Mouse (Mus musculus) stomach, embryonic 16.5 days (tissue): ENCODE data around the gene Zgpat. TPM values are rescaled to one million over a fixed set of nuclear protein-coding genes. Genes with fewer than 3 reads are reported as not detected.

Experiments used
- ATAC-seq: fragments of 200-750 bp; cut with Nextera tagmentation; 2 replicates; pipeline ENCODE4 v1.8.0; 2017; ENCODE audit warnings: moderate number of reproducible peaks, moderate TSS enrichment; ENCODE audit not compliant: insufficient read depth, low FRiP score
- H3K27ac ChIP-seq: fragments of 300-500 bp; sonication (generic); 2 replicates; pipeline ENCODE4 v1.5.1; 2014; ENCODE audit warnings: low read length
- H3K27me3 ChIP-seq: fragments of 300-500 bp; sonication (generic); 2 replicates; pipeline ENCODE4 v1.6.1; 2014; ENCODE audit warnings: low read length, control low read depth, mixed read lengths; ENCODE audit not compliant: control insufficient read depth, insufficient read depth
- H3K36me3 ChIP-seq: fragments of 300-500 bp; sonication (generic); 2 replicates; pipeline ENCODE4 v1.6.1; 2014; ENCODE audit warnings: low read length; ENCODE audit not compliant: control insufficient read depth, insufficient read depth
- H3K4me1 ChIP-seq: fragments of 300-500 bp; sonication (generic); 2 replicates; pipeline ENCODE4 v1.6.1; 2014; ENCODE audit warnings: low read length, control low read depth, mixed read lengths; ENCODE audit not compliant: control insufficient read depth, insufficient read depth
- H3K4me2 ChIP-seq: fragments of 300-500 bp; sonication (generic); 2 replicates; pipeline ENCODE4 v1.6.1; 2014; ENCODE audit warnings: low read depth, low read length, mixed read lengths
- H3K4me3 ChIP-seq: fragments of 300-500 bp; sonication (generic); replicated peaks from 2 replicates; pipeline ENCODE4 v1.5.1; 2014; ENCODE audit warnings: mild to moderate bottlenecking, low read length
- H3K9ac ChIP-seq: fragments of 300-500 bp; sonication (generic); 2 replicates; pipeline ENCODE4 v1.6.1; 2014; ENCODE audit warnings: low read length
- H3K9me3 ChIP-seq: fragments of 300-500 bp; sonication (generic); replicated peaks from 2 replicates; pipeline ENCODE4 v1.6.1; 2016; ENCODE audit warnings: low read length, control low read depth; ENCODE audit not compliant: control insufficient read depth
- WGBS: fragments of 180-500 bp; shearing (Covaris S2); extraction: QIAGEN DNeasy Blood & Tissue Kit; methylation state at CpG from one replicate; pipeline ENCODE4 v1.1.7; 2014; 5-methylcytosine and 5-hydroxymethylcytosine counted together
- polyA plus RNA-seq: library from polyadenylated mRNA; unstranded; fragments of >200 nt; fragmentation: Nextera tagmentation; extraction: Ambion mirVana; gene quantifications from 2 replicates; pipeline ENCODE4 v1.2.1, GENCODE M21; 2015

Gene Zgpat
- polyA plus RNA-seq, 1 experiment from 2014 or later = 35.6 TPM

GRCm38 (mm10) chr2:181391541-181391940, 26.8 kb downstream of the Zgpat start:
- Histone ChIP-seq H3K4me2 (no peak overlapping the region), H3K27ac (no peak overlapping the region), H3K4me1 (no peaks in the 10 kb centered on the region), H3K9ac (no peak overlapping the region; the same call in 1 of the 2 replicates), H3K27me3 (no peaks in the 10 kb centered on the region), H3K4me3 (no peak overlapping the region), H3K36me3 (no peaks in the 10 kb centered on the region), H3K9me3 (no peaks in the 10 kb centered on the region)
- ATAC-seq = no peak
- 65% methylated on average over 2 of the region's 2 CpGs for WGBS

DNA sequence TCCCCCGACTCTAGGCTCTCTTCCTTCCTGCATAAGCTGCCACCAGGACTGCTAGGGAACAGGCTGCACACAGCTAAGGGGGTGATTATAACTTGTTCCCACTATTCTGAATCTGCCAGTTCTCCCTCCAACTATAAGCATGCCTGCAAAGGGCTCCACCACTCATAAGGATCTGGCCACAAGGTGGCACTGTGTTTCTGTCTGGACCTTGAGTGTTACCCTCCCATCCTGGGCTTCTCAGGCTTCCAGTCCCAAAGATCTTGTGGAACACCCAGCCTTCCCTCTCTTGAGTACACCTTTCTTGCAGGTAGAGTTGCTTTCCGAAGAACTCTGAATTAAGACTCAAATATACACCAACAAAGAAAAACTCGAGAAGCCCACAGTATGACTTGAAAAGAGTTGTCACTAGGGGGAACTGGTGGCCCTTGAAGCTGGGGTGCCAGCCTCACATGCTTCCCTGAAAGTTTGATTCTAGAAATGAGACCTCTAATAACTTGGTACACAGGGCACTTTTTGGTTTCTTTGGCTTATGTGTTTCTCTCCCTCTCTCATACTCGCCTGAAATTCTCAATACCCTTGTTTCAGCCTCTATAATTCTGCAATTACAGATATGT, 28.0 kb downstream of the Zgpat start:
- no peak overlapping the region for H3K4me3 ChIP-seq
- no peaks in the 10 kb centered on the region for H3K27me3 ChIP-seq
- no peak overlapping the region for H3K9ac ChIP-seq
- H3K4me2 ChIP-seq = no peak overlapping the region
- H3K4me1 ChIP-seq = no peaks in the 10 kb centered on the region
- peak; percentile 78; the same call in 1 of the 2 replicates for ATAC-seq
- H3K9me3 ChIP-seq = no peaks in the 10 kb centered on the region
- 30% methylated on average over 4 of the region's 4 CpGs for WGBS
- H3K36me3 ChIP-seq = no peaks in the 10 kb centered on the region
- H3K27ac ChIP-seq = no peak overlapping the region

DNA sequence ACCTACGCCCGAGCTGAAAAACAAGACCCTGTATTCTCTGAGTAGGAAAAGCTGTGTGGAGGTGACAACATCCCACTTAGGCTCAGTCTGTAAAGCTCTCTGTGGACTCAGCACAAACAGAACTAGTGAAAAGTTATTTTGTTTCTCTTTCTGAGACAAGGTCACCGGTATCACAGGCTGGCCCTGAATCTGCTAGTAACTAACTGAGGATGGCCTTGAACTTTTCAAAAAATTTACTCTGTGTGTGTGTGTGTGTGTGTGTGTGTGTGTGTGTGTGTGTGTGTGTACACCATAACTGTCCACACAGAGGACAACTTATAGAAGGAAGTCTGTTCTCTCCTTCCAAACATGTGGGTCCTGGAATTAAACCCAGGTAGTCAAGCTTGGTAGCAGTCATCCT, 29.4 kb downstream of the Zgpat start:
- ATAC-seq = no peak
- WGBS = 87% methylated on average over 3 of the region's 3 CpGs

GRCm38 (mm10) chr2:181397207-181397761, 32.6 kb downstream of the Zgpat start:
- Histone ChIP-seq H3K4me3 (no peak overlapping the region), H3K4me1 (no peaks in the 10 kb centered on the region), H3K36me3 (no peaks in the 10 kb centered on the region), H3K4me2 (no peak overlapping the region), H3K27me3 (no peaks in the 10 kb centered on the region), H3K9me3 (no peaks in the 10 kb centered on the region), H3K9ac (no peak overlapping the region), H3K27ac (no peak overlapping the region)
- ATAC-seq = no peak
- 63% methylated on average over 5 of the region's 5 CpGs for WGBS

More for the DNA sequence above, 29.4 kb downstream of the Zgpat start:
- Histone ChIP-seq H3K27me3 (no peaks in the 10 kb centered on the region), H3K4me2 (no peak overlapping the region), H3K9me3 (no peaks in the 10 kb centered on the region), H3K27ac (no peak overlapping the region), H3K36me3 (no peaks in the 10 kb centered on the region), H3K9ac (no peak overlapping the region), H3K4me1 (no peaks in the 10 kb centered on the region), H3K4me3 (no peak overlapping the region)

DNA sequence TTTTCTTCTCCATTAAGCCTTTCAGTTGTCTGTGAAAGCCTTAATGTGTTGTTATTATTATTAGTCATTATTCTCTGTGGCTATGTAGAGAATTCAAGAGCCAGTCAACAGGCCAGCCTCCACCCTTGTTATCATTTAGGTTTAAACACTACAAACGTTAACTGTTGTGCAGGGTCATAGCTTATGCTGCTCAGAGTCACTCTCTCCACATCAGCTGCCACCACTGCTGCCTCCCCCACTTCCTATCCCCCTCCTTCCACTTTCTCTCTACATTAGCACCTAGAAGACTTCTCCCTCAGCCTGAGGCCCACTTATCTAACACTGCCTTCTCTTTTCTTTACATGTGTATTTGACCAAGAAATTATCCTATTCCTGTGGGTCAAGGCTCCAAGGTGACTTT, 36.8 kb downstream of the Zgpat start:
- ATAC-seq = no peak
- Histone ChIP-seq H3K27me3 (no peaks in the 10 kb centered on the region), H3K4me3 (no peak overlapping the region), H3K27ac (no peak overlapping the region), H3K9me3 (no peaks in the 10 kb centered on the region), H3K4me1 (no peaks in the 10 kb centered on the region), H3K9ac (no peak overlapping the region), H3K4me2 (no peak overlapping the region), H3K36me3 (no peaks in the 10 kb centered on the region)
- WGBS = 14% methylated on average over 1 of the region's 1 CpGs

- no peaks in the 10 kb centered on the region for H3K27me3 ChIP-seq
- no peak for ATAC-seq
- H3K4me2 ChIP-seq = no peak overlapping the region
- H3K27ac ChIP-seq = no peak overlapping the region
- H3K9me3 ChIP-seq = no peaks in the 10 kb centered on the region
- H3K9ac ChIP-seq = no peak overlapping the region
- no peak overlapping the region for H3K4me3 ChIP-seq
- H3K4me1 ChIP-seq = no peaks in the 10 kb centered on the region
- no peaks in the 10 kb centered on the region for H3K36me3 ChIP-seq
- 85% methylated on average over 3 of the region's 3 CpGs for WGBS
These were observed 39.0 kb downstream of the Zgpat start for GRCm38 (mm10) chr2:181403722-181404121.

- 72% methylated on average over 7 of the region's 7 CpGs for WGBS
- no peaks in the 10 kb centered on the region for H3K27me3 ChIP-seq
- no peak for ATAC-seq
These were observed 44.9 kb downstream of the Zgpat start for GRCm38 (mm10) chr2:181409643-181410042.

GRCm38 (mm10) chr2:181410760-181411473, 46.2 kb downstream of the Zgpat start:
- 48% methylated on average over 4 of the region's 4 CpGs for WGBS
- H3K27ac ChIP-seq = no peak overlapping the region
- no peak overlapping the region for H3K4me2 ChIP-seq
- no peaks in the 10 kb centered on the region for H3K27me3 ChIP-seq
- no peaks in the 10 kb centered on the region for H3K4me1 ChIP-seq
- ATAC-seq = peak; percentile 62; the same call in 1 of the 2 replicates
- H3K9me3 ChIP-seq = no peaks in the 10 kb centered on the region
- H3K36me3 ChIP-seq = no peaks in the 10 kb centered on the region
- no peak overlapping the region for H3K9ac ChIP-seq
- no peak overlapping the region for H3K4me3 ChIP-seq

More at GRCm38 (mm10) chr2:181409643-181410042, 44.9 kb downstream of the Zgpat start:
- H3K27ac ChIP-seq = no peak overlapping the region
- H3K4me2 ChIP-seq = no peak overlapping the region
- H3K4me3 ChIP-seq = no peak overlapping the region
- H3K9ac ChIP-seq = no peak overlapping the region
- H3K4me1 ChIP-seq = no peaks in the 10 kb centered on the region
- H3K9me3 ChIP-seq = no peaks in the 10 kb centered on the region
- no peaks in the 10 kb centered on the region for H3K36me3 ChIP-seq

- Histone ChIP-seq H3K27ac (no peak overlapping the region), H3K4me3 (no peak overlapping the region), H3K4me2 (no peak overlapping the region), H3K36me3 (no peaks in the 10 kb centered on the region), H3K4me1 (no peaks in the 10 kb centered on the region), H3K27me3 (no peaks in the 10 kb centered on the region), H3K9me3 (no peaks in the 10 kb centered on the region), H3K9ac (no peak overlapping the region)
- 39% methylated on average over 2 of the region's 2 CpGs for WGBS
- no peak for ATAC-seq
These were observed 48.4 kb downstream of the Zgpat start for GRCm38 (mm10) chr2:181413141-181413540.
